Mouse (Mus musculus): ENCODE measurements around the gene Aoc2. TPM values are rescaled to one million over a fixed set of nuclear protein-coding genes. Genes with fewer than 3 reads are reported as not detected.
"Not testable (repeated sequence)": the region's sequence is repeated elsewhere in the genome, so short reads cannot be mapped to it uniquely, and the experiment has no call there.

Gene Aoc2
- polyA plus RNA-seq, 1 experiment from 2014 or later: 1.4 TPM

- H3K36me3 ChIP-seq: no peaks in the 10 kb centered on the region
- H3K27me3 ChIP-seq (replicated peaks): no peaks in the 10 kb centered on the region
- no peaks in the 10 kb centered on the region for H3K9me3 ChIP-seq
- H3K4me1 ChIP-seq: no peaks in the 10 kb centered on the region
- no peak within 1 kb of the TSS for H3K4me2 ChIP-seq
- no peak for ATAC-seq (ENCODE audit: insufficient read depth, low FRiP score, low read depth)
- no peak within 1 kb of the TSS for H3K4me3 ChIP-seq (replicated peaks)
- no peak within 1 kb of the TSS for H3K9ac ChIP-seq
- H3K27ac ChIP-seq: no peak within 1 kb of the TSS
- WGBS: 83% methylated on average over 8 of the region's 8 CpGs
Observed at GRCm38 (mm10) chr11:101367326-101367935, 42.6 kb downstream of the Aoc2 start, which contains the start of gene G6pc. TSS of gene G6pc (plus strand) at chr11:101367561.

- Histone ChIP-seq H3K36me3 (no peaks in the 10 kb centered on the region), H3K9me3 (no peaks in the 10 kb centered on the region), H3K9ac (no peak overlapping the region), H3K27ac (no peak overlapping the region), H3K4me3 (replicated peaks) (no peak overlapping the region), H3K4me2 (no peak overlapping the region), H3K27me3 (replicated peaks) (no peaks in the 10 kb centered on the region), H3K4me1 (no peaks in the 10 kb centered on the region)
- ATAC-seq (ENCODE audit: insufficient read depth, low FRiP score, low read depth): no peak
- 74% methylated on average over 5 of the region's 5 CpGs for WGBS
Observed at GRCm38 (mm10) chr11:101370141-101370540, 45.3 kb downstream of the Aoc2 start.

GRCm38 (mm10) chr11:101374421-101374938, 49.6 kb downstream of the Aoc2 start:
- WGBS: 57% methylated on average over 7 of the region's 7 CpGs
- H3K36me3 ChIP-seq: no peaks in the 10 kb centered on the region
- no peaks in the 10 kb centered on the region for H3K4me1 ChIP-seq
- H3K4me2 ChIP-seq: no peak overlapping the region
- H3K27ac ChIP-seq: no peak overlapping the region
- H3K9ac ChIP-seq: no peak overlapping the region
- ATAC-seq (ENCODE audit: insufficient read depth, low FRiP score, low read depth): no peak
- no peaks in the 10 kb centered on the region for H3K9me3 ChIP-seq
- no peaks in the 10 kb centered on the region for H3K27me3 ChIP-seq (replicated peaks)
- no peak overlapping the region for H3K4me3 ChIP-seq (replicated peaks)

- not testable (repeated sequence) for H3K4me3 ChIP-seq (replicated peaks); H3K4me2 ChIP-seq; ATAC-seq (ENCODE audit: insufficient read depth, low FRiP score, low read depth); H3K36me3 ChIP-seq; H3K9ac ChIP-seq; H3K27ac ChIP-seq; H3K27me3 ChIP-seq (replicated peaks); H3K9me3 ChIP-seq; H3K4me1 ChIP-seq
- WGBS: 92% methylated on average over 8 of the region's 8 CpGs
Observed at GRCm38 (mm10) chr11:101378196-101378595, 53.3 kb downstream of the Aoc2 start.

- Histone ChIP-seq H3K4me3 (replicated peaks) (no peak overlapping the region), H3K36me3 (no peaks in the 10 kb centered on the region), H3K27ac (no peak overlapping the region), H3K9me3 (no peaks in the 10 kb centered on the region), H3K4me2 (no peak overlapping the region), H3K4me1 (no peaks in the 10 kb centered on the region), H3K27me3 (replicated peaks) (no peaks in the 10 kb centered on the region), H3K9ac (no peak overlapping the region)
- no peak for ATAC-seq (ENCODE audit: insufficient read depth, low FRiP score, low read depth)
- WGBS: 66% methylated on average over 6 of the region's 6 CpGs
Observed at GRCm38 (mm10) chr11:101378926-101379325, 54.1 kb downstream of the Aoc2 start.

Small RNAs within 50 kb of the gene (microRNA-seq; reads per million reads assigned to microRNA genes)
- not detected for gene Gm25593

Other genes starting within 250 kb of the Aoc2 start
- 0.13 and 0.26 TPM in 2 replicates for gene Hsd17b1, start 246.7 kb upstream of the Aoc2 start, polyA plus RNA-seq (2015; fragmentation: Nextera tagmentation; extraction: Ambion mirVana)
- 38.5 and 41.5 TPM in 2 replicates for gene Coasy, start 242.5 kb upstream of the Aoc2 start, polyA plus RNA-seq (2015; fragmentation: Nextera tagmentation; extraction: Ambion mirVana)
- 50.7 and 54.5 TPM in 2 replicates for gene Mlx, start 237.8 kb upstream of the Aoc2 start, polyA plus RNA-seq (2015; fragmentation: Nextera tagmentation; extraction: Ambion mirVana)
- gene Psmc3ip, start 229.6 kb upstream of the Aoc2 start, polyA plus RNA-seq (2015; fragmentation: Nextera tagmentation; extraction: Ambion mirVana): 26.9 and 27.6 TPM in 2 replicates
- gene Retreg3, start 205.2 kb upstream of the Aoc2 start, polyA plus RNA-seq (2015; fragmentation: Nextera tagmentation; extraction: Ambion mirVana): 21.0 and 21.3 TPM in 2 replicates
- 58.5 and 64.0 TPM in 2 replicates for gene Tubg1, start 205.1 kb upstream of the Aoc2 start, polyA plus RNA-seq (2015; fragmentation: Nextera tagmentation; extraction: Ambion mirVana)
- gene Tubg2, start 169.2 kb upstream of the Aoc2 start, polyA plus RNA-seq (2015; fragmentation: Nextera tagmentation; extraction: Ambion mirVana): 3.4 and 3.8 TPM in 2 replicates
- gene Cntnap1, start 154.5 kb upstream of the Aoc2 start, polyA plus RNA-seq (2015; fragmentation: Nextera tagmentation; extraction: Ambion mirVana): 2.0 and 2.6 TPM in 2 replicates
- 19.7 and 23.5 TPM in 2 replicates for gene Plekhh3, start 153.7 kb upstream of the Aoc2 start, polyA plus RNA-seq (2015; fragmentation: Nextera tagmentation; extraction: Ambion mirVana)
- 0.19 and 0.34 TPM in 2 replicates for gene Ccr10, start 149.6 kb upstream of the Aoc2 start, polyA plus RNA-seq (2015; fragmentation: Nextera tagmentation; extraction: Ambion mirVana)
- gene Ezh1, start 98.6 kb upstream of the Aoc2 start, polyA plus RNA-seq (2015; fragmentation: Nextera tagmentation; extraction: Ambion mirVana): 14.9 and 16.7 TPM in 2 replicates
- gene Ramp2, start 79.0 kb upstream of the Aoc2 start, polyA plus RNA-seq (2015; fragmentation: Nextera tagmentation; extraction: Ambion mirVana): 111 TPM in 2 replicates
- 131 and 138 TPM in 2 replicates for gene Vps25, start 71.4 kb upstream of the Aoc2 start, polyA plus RNA-seq (2015; fragmentation: Nextera tagmentation; extraction: Ambion mirVana)
- gene Wnk4, start 64.5 kb upstream of the Aoc2 start, polyA plus RNA-seq (2015; fragmentation: Nextera tagmentation; extraction: Ambion mirVana): 17.9 and 19.8 TPM in 2 replicates
- gene Cntd1, start 46.1 kb upstream of the Aoc2 start, polyA plus RNA-seq (2015; fragmentation: Nextera tagmentation; extraction: Ambion mirVana): 0.85 and 1.1 TPM in 2 replicates
- gene Coa3, start 45.9 kb upstream of the Aoc2 start, polyA plus RNA-seq (2015; fragmentation: Nextera tagmentation; extraction: Ambion mirVana): 202 and 221 TPM in 2 replicates
- gene Becn1, start 22.8 kb upstream of the Aoc2 start, polyA plus RNA-seq (2015; fragmentation: Nextera tagmentation; extraction: Ambion mirVana): 135 and 142 TPM in 2 replicates
- gene Psme3, start 8.8 kb upstream of the Aoc2 start, polyA plus RNA-seq (2015; fragmentation: Nextera tagmentation; extraction: Ambion mirVana): 125 and 136 TPM in 2 replicates
- gene Aoc3, start 5.5 kb downstream of the Aoc2 start, polyA plus RNA-seq (2015; fragmentation: Nextera tagmentation; extraction: Ambion mirVana): 2.0 and 3.0 TPM in 2 replicates
- 0.06 and 0.09 TPM in 2 replicates for gene G6pc, start 42.5 kb downstream of the Aoc2 start, polyA plus RNA-seq (2015; fragmentation: Nextera tagmentation; extraction: Ambion mirVana)
- 58.5 and 69.5 TPM in 2 replicates for gene Aarsd1, start 92.6 kb downstream of the Aoc2 start, polyA plus RNA-seq (2015; fragmentation: Nextera tagmentation; extraction: Ambion mirVana)
- 6.9 and 12.3 TPM in 2 replicates for gene Gm27029, start 99.7 kb downstream of the Aoc2 start, polyA plus RNA-seq (2015; fragmentation: Nextera tagmentation; extraction: Ambion mirVana)
- gene Rundc1, start 100.0 kb downstream of the Aoc2 start, polyA plus RNA-seq (2015; fragmentation: Nextera tagmentation; extraction: Ambion mirVana): 20.7 and 20.8 TPM in 2 replicates
- gene Ptges3l, start 100.3 kb downstream of the Aoc2 start, polyA plus RNA-seq (2015; fragmentation: Nextera tagmentation; extraction: Ambion mirVana): 14.5 and 17.5 TPM in 2 replicates
- 284 and 331 TPM in 2 replicates for gene Rpl27, start 117.2 kb downstream of the Aoc2 start, polyA plus RNA-seq (2015; fragmentation: Nextera tagmentation; extraction: Ambion mirVana)
- gene Ifi35, start 123.3 kb downstream of the Aoc2 start, polyA plus RNA-seq (2015; fragmentation: Nextera tagmentation; extraction: Ambion mirVana): 24.2 and 24.5 TPM in 2 replicates
- gene Rnd2, start 139.9 kb downstream of the Aoc2 start, polyA plus RNA-seq (2015; fragmentation: Nextera tagmentation; extraction: Ambion mirVana): 16.0 and 17.1 TPM in 2 replicates
- 59.3 and 62.3 TPM in 2 replicates for gene Vat1, start 141.2 kb downstream of the Aoc2 start, polyA plus RNA-seq (2015; fragmentation: Nextera tagmentation; extraction: Ambion mirVana)
- 9.7 and 11.8 TPM in 2 replicates for gene Brca1, start 226.9 kb downstream of the Aoc2 start, polyA plus RNA-seq (2015; fragmentation: Nextera tagmentation; extraction: Ambion mirVana)
- gene Nbr1, start 227.1 kb downstream of the Aoc2 start, polyA plus RNA-seq (2015; fragmentation: Nextera tagmentation; extraction: Ambion mirVana): 56.4 and 68.3 TPM in 2 replicates